Mouse (Mus musculus) ES-E14 (cell line): Measurements from ENCODE around the gene Gm5617. TPM values are rescaled to one million over a fixed set of nuclear protein-coding genes. Genes with fewer than 3 reads are reported as not detected.
"Not testable (repeated sequence)": the region's sequence is repeated elsewhere in the genome, so short reads cannot be mapped to it uniquely, and the experiment has no call there.

Experiments used
- DNase-seq: peaks from one replicate; pipeline ENCODE4 v3.0.0-alpha.2; 2013; ENCODE audit warnings: low read depth, low spot score
- H3K27ac ChIP-seq: 2 replicates; pipeline ENCODE4 v1.5.1; 2012; ENCODE audit warnings: low read depth, mild to moderate bottlenecking, low read length, moderate library complexity, mixed read lengths; ENCODE audit not compliant: poor library complexity, insufficient read depth, severe bottlenecking
- H3K36me3 ChIP-seq: 2 replicates; pipeline ENCODE4 v1.6.1; 2012; ENCODE audit warnings: mild to moderate bottlenecking, low read length, moderate library complexity, mixed read lengths; ENCODE audit not compliant: control insufficient read depth, poor library complexity, insufficient read depth, severe bottlenecking
- H3K4me1 ChIP-seq, 2 experiments: fragments of 150-350 bp in 1 of 2; sonication (generic) in 1 of 2; 2 replicates each; pipeline ENCODE4 v1.6.1; 2012; ENCODE audit warnings: low read length in 2 of 2, mild to moderate bottlenecking in 1 of 2, mixed read lengths in 1 of 2; ENCODE audit not compliant: control insufficient read depth in 2 of 2, insufficient read depth in 2 of 2, poor library complexity in 1 of 2
- H3K4me3 ChIP-seq, 2 experiments: fragments of 150-350 bp in 1 of 2; sonication (generic) in 1 of 2; 2 replicates each; pipeline ENCODE4 v1.5.1; 2012; ENCODE audit warnings: low read length in 2 of 2, low read depth in 1 of 2, mild to moderate bottlenecking in 1 of 2, mixed read lengths in 1 of 2; ENCODE audit not compliant: insufficient read depth in 1 of 2, poor library complexity in 1 of 2, severe bottlenecking in 1 of 2
- H3K9ac ChIP-seq: 2 replicates; pipeline ENCODE4 v1.6.1; 2012; ENCODE audit warnings: low read depth, mild to moderate bottlenecking, low read length, mixed read lengths; ENCODE audit not compliant: poor library complexity, insufficient read depth, severe bottlenecking
- H3K9me3 ChIP-seq: fragments of 150-350 bp; sonication (generic); 2 replicates; pipeline ENCODE4 v1.6.1; 2012; ENCODE audit warnings: low read depth, mild to moderate bottlenecking, low read length; ENCODE audit not compliant: control insufficient read depth, insufficient read depth
- CHD2 ChIP-seq: IDR thresholded peaks from 2 replicates; pipeline ENCODE4 v1.6.1; 2014; ENCODE audit warnings: mild to moderate bottlenecking, low read depth, low read length, inconsistent platforms
- HCFC1 ChIP-seq: IDR thresholded peaks from 2 replicates; pipeline ENCODE4 v1.6.1; 2012; ENCODE audit warnings: low read length, inconsistent platforms, borderline replicate concordance; ENCODE audit not compliant: insufficient read depth
- MAFK ChIP-seq: IDR thresholded peaks from 2 replicates; pipeline ENCODE4 v1.6.1; 2014; ENCODE audit warnings: mild to moderate bottlenecking, low read depth, low read length, inconsistent platforms; ENCODE audit not compliant: insufficient read depth
- ZC3H11A ChIP-seq: IDR thresholded peaks from 2 replicates; pipeline ENCODE4 v1.6.1; 2012; ENCODE audit warnings: low read depth, mild to moderate bottlenecking, inconsistent platforms, low read length, borderline replicate concordance
- ZNF384 ChIP-seq: IDR thresholded peaks from 2 replicates; pipeline ENCODE4 v1.6.1; 2012; ENCODE audit warnings: low read depth, low read length, inconsistent platforms
- in situ Hi-C, 2 experiments: fragments of 600-800 bp; cut with MboI; formaldehyde crosslinking; loops; one replicate each; pipeline ENCODE4 v1.15.1; 2025; ENCODE audit warnings: low sequenced_read_pairs in 2 of 2, inconsistent platforms in 1 of 2; ENCODE audit not compliant: unreplicated experiment in 2 of 2
- total RNA-seq: library from RNA; depleted of rRNA; stranded (reverse); fragments of 300-350 nt; gene quantifications from 2 replicates; pipeline ENCODE4 v1.2.3, GENCODE M21; 2012; rRNA removed

Gm5617 gene
- total RNA-seq, 1 experiment, result 21.9 TPM

GRCm38 (mm10) chr9:48536414-48536813 is 41.2 kb downstream of the Gm5617 start:
- no peak overlapping the region for H3K27ac ChIP-seq
- DNase-seq, result no peak
- H3K9ac ChIP-seq, result no peak overlapping the region
- H3K36me3 ChIP-seq, result no peaks in the 10 kb centered on the region
- H3K9me3 ChIP-seq, result peaks cover 1% of the 10 kb centered on the region; the same call in 1 of the 2 replicates
- TF ChIP-seq MAFK, result no peak
- no peak for TF ChIP-seq ZC3H11A
- TF ChIP-seq CHD2, result no peak
- TF ChIP-seq ZNF384, result no peak
- TF ChIP-seq HCFC1, result no peak
- H3K4me3 ChIP-seq, result no peak overlapping the region
- in situ Hi-C loops, result no loop called here
- H3K4me1 ChIP-seq, result peaks cover 0 to 6% of the 10 kb centered on the region in 2 experiments; a peak in 2 of 4 replicates

GRCm38 (mm10) chr9:48537616-48538015 is 42.4 kb downstream of the Gm5617 start:
- H3K4me3 ChIP-seq, H3K27ac ChIP-seq, H3K36me3 ChIP-seq, DNase-seq, H3K9ac ChIP-seq, in situ Hi-C loops, H3K9me3 ChIP-seq, H3K4me1 ChIP-seq: not testable (repeated sequence)

GRCm38 (mm10) chr9:48538044-48538645 is 42.9 kb downstream of the Gm5617 start:
- DNase-seq, result peak; percentile 20
- no peaks in the 10 kb centered on the region for H3K9me3 ChIP-seq
- no peak overlapping the region for H3K4me3 ChIP-seq
- TF ChIP-seq MAFK, result no peak
- TF ChIP-seq HCFC1, result no peak
- TF ChIP-seq ZC3H11A, result no peak
- TF ChIP-seq ZNF384, result no peak
- no peak for TF ChIP-seq CHD2
- peaks cover 0 to 6% of the 10 kb centered on the region in 2 experiments; a peak in 2 of 4 replicates for H3K4me1 ChIP-seq
- no peak overlapping the region for H3K9ac ChIP-seq
- H3K27ac ChIP-seq, result no peak overlapping the region
- H3K36me3 ChIP-seq, result no peaks in the 10 kb centered on the region
- in situ Hi-C loops, result no loop called here

- Histone ChIP-seq H3K27ac (no peak overlapping the region), H3K4me3 (peak overlapping the region in 1 of 2 experiments; percentile 27; a peak in 3 of 4 replicates), H3K4me1 (peaks cover 0 to 6% of the 10 kb centered on the region in 2 experiments; a peak in 2 of 4 replicates), H3K9ac (peak overlapping the region; percentile 35; the same call in 1 of the 2 replicates), H3K9me3 (no peaks in the 10 kb centered on the region), H3K36me3 (no peaks in the 10 kb centered on the region)
- TF ChIP-seq HCFC1 (no peak), CHD2 (no peak), MAFK (no peak), ZC3H11A (no peak), ZNF384 (no peak)
- in situ Hi-C loops, result no loop called here
- peak; percentile 47 for DNase-seq
Observed at GRCm38 (mm10) chr9:48538688-48539087, 43.4 kb downstream of the Gm5617 start.

Other genes starting within 250 kb of the Gm5617 start
- 0.13 TPM in 1 of 2 replicates, not detected in the other for gene Nxpe2, start 142.0 kb upstream of the Gm5617 start, total RNA-seq
- 55.5 and 64.7 TPM in 2 replicates for gene Rexo2, start 14.8 kb upstream of the Gm5617 start, total RNA-seq
- gene Rbm7, start 143 bp upstream of the Gm5617 start, total RNA-seq, result 29.9 and 40.0 TPM in 2 replicates
- gene Nnmt, start 109.7 kb downstream of the Gm5617 start, total RNA-seq, result 0.31 TPM in 1 of 2 replicates, not detected in the other